Mouse (Mus musculus) hematopoietic stem cell, adult 5-6 weeks (primary cell): ENCODE measurements around the gene Pon3. TPM values are rescaled to one million over a fixed set of nuclear protein-coding genes. Genes with fewer than 3 reads are reported as not detected.
A peak's percentile ranks its signal among the peaks of the same experiment; 100 is the strongest.

Source experiments
- ATAC-seq, 2 experiments: fragments of 125-278 bp in 1 of 2; replicated peaks in 1 of 2; 2 replicates each; pipeline ENCODE4 v1.8.0; 2016 to 2017; ENCODE audit warnings: inconsistent platforms in 2 of 2, mild to moderate bottlenecking in 2 of 2, moderate number of reproducible peaks in 2 of 2, low read depth in 1 of 2, moderate TSS enrichment in 1 of 2; ENCODE audit not compliant: low FRiP score in 2 of 2, poor library complexity in 2 of 2, severe bottlenecking in 2 of 2, insufficient read depth in 1 of 2, low TSS enrichment in 1 of 2
- total RNA-seq: library from RNA; stranded (forward); fragments of 172-1452, 232-1000 nt; gene quantifications from 2 replicates; pipeline ENCODE4 v1.2.3, GENCODE M21; 2017

The Pon3 gene
- total RNA-seq, 1 experiment from 2014 or later, result 26.0 TPM

DNA sequence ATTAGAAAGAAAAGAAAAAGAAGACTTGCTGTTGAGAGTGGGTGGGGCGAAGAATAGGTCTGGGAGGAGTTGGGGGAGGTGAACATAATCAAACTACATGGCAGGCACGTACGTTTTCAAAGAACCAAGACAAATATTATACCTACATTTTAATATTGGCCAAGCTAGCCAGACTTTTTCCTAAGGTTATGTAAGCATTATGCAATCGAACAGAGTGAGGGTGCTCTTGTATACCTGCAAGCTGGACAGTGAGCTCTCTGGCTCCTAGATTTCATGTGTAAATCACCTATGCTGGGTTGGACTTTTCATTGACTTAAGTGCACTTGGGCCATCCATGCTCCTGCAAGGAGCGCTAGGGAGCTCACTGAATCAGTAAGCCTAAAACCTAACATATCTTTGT is 57.5 kb downstream of the Pon3 start:
- ATAC-seq, result no peak

DNA sequence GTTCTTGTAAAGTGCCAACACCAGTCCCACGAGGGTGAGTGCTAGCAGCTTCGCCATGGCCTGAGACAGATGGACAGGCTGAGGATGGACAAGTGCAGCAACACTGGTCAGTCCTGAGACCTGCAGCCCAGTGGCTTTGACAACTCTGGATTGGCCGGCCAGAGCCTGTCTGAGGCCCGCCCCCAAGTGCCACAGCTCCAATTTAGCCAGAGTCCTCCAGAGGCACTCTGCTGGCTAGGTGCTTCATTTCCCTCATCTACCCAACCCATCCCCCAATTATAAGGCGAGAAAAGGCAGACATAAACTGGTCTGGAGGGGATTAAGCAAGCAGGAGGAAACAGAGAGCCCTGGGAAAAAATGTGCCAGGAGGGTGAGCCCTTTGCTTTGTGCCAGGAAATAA is 62.4 kb downstream of the Pon3 start, which contains the start of gene Pon1:
Gene Pon1, minus strand, starts transcription at position 254 of the 400 bp plus-strand sequence.
- ATAC-seq, result no peak

DNA sequence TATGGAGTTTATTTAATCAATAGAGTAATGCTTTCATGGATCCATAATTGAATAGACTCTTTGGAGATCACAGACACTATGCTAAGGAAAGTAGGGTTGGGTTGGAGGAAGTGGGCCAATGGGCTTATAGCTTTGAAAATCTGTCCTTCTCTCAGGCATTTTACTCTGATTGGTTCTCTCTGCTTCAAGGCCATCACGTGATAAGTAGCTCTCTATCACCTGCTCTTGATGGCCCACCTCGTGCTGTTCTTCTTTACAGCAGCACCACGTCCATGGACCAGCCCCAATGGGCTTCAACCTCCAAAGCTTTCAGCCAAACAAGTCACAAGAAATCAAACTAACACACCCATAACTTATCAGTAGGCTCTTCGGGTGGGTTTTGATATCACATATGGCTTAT is 65.3 kb downstream of the Pon3 start:
- no peak for ATAC-seq

DNA sequence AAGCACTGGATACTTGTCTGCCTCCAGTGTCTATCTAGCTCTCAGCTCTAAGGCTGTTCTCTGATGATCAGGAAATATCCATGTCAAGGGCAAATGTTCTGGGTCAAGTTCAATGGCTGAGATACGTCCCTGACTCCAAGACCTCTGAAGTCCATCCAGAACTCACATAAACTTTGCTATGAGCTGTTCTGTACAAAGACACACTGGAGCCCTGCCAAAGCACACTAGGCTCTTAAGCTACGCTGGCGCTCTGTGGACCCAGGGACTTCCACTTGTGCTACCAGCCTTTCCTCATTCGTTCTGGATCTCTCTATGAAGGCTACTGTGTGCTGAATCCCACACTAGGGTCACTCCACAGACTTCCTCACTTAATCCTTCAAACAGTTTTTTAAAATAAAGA is 66.6 kb downstream of the Pon3 start:
- ATAC-seq, result no peak

DNA sequence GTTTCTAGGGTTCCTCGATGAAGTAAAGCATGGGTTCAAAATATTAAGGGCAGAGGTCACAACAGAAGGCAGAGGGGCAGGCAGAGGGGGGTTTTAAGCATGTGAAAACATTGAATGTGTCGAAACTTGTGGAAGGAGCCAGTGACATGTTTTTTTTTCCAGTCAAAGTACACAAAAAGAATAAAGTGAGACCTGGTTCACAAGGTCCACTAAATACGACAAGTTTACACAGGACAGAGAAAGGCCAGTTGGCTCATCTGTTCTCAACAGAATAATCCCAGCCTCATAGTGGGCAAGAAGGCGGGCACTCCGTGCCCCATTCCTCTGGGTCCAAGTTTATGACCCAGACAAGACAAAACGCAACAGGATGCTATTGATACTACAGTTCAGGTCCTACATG is 67.1 kb downstream of the Pon3 start:
- no peak for ATAC-seq

DNA sequence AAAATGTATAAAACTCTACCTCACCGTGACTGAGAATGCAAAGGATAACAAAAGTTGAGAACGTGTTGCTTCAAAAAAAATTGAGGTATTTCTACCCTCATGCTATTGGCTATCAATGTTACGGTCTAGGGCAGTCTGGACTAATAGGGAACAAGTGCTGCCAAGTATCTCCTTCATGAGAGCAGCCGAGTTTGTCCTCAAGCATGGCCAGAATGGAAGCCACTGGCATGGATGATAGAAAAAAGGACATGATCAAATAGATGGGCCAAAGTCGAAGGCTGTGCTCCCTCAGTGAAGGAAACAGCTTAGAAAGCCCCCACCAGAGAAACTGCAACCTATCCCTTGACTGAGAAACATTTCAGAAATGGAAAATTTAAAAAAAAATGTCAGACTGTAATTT is 68.0 kb downstream of the Pon3 start:
- ATAC-seq, result no peak

DNA sequence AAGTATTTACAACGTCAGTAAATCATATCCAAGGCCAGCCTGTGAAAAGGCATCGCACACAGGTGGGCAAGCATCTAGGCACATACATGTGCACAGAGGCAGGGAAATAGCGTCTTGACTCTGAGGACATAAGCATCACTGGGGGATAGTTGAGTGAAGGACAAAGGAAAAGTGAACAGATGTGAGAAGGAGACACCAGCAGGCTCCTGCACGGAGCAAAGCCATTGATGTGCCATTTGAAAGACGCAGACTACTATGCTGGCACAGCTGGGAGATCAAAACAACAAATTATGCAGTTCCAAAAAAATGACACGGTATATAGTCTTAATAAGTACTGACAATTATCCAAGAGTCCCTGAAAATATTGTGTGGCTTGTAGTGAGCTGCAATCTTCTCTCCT is 68.5 kb downstream of the Pon3 start:
- ATAC-seq, result no peak

DNA sequence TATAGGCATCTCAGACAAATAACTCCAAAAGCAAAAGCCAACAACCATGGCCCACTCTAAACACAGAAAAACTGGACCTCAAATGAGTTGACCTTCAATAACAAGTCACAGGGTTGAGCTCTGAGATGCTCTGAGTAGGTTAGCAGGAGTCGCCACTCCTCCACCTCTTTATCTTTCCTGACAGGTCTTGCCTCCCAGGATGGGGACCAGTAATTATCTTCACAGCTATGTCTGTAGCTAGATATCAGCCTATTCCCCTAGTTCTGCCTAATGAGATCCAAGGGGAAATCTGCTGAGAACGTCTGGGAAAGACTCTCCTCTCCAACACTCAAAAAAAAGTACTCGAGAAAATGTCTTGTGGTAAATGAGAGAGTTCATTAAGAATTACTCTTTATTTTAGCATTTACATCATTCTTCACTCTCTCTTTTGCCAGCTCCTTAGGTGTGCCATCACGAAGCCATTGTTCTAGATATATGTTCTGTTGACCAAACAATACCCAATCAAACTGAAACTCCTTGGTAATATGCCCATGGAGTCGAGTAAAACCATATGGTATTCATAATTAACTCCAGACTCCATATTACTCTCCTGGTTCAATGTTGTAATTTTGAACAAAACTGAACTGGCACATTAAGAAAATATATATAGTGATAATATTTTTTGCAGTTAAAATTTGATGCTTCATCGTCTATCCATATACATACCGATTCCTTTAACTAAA is 69.7 kb downstream of the Pon3 start:
- no peak for ATAC-seq

DNA sequence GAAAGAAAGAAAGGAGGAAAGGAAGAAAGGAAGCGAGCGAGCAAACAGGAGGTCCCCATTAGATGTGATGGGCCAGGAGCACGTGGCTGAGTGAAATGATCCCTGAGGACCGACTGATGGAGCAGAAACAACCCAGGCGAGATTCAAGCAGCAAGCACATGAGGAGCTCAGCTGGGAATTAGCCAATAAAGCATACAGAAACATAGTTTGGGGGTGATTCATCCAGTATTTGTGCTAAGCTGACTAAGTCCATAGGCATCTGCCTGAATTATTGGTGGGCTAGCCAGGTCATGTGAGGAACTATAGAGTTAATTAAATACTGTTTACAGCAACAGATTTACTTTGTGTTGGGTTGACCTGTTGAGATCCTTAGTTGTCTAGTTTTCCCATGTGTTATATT is 75.4 kb downstream of the Pon3 start:
- no peak for ATAC-seq

DNA sequence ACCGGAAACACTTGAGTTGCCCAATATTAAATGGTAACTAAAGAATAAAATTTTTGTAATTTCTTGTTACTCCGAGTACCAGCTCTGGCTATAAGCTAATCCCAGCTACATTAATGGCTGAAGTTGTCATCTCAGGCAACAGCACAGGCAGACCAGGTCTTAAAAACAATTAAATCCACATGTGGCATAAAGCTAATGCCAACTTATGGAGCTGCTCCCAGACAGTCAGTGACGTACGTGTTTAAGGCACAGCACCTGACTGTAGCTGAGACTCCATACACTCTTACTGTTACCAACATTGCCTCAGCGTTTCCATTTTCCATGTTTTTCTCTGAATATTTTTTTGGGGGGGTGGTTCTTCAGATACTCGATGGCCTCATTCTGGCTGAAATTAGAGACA is 76.9 kb downstream of the Pon3 start:
- no peak for ATAC-seq

DNA sequence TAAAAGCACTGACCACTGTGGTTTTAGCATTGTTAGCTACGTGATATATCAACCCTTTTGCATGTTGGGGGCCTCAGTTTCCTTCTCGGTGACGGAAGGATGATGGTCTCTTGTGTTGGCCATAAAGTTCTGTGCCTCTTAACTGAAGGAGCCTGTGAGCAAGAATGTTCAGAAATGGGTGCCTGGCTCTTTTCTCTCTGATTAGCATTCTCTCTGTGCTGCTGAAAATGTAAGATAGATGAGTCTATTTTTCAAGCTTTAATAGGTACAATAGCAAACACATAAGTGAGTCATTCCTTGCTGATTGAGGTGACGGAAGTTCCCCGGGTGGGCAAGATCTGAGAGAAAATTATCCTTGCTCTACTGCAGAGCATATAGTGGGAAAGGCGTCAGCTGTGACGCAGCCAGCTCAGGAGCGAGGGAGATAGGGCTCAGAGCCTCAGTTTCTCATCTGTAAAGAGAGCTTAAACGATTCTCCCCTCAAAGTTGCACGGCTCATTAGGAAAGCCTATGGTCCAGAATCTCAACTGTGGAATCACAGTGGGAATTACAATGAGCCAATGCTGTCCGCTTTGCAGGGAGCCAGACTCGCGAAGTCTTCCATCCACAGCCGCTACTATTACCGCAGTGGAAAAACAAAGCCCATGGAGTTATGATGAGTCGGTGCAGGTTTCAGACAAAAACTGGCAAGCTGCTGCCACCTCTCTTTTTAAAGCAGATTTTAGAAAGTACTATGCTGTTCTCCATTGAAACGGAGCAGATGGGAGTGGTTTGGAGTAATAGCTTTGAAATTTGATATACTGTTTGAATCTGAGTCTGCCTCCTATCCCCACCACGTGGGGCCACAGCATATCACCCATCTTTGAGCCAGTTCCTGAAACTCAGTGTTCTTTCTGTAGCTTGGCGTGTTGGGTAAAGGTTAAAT is 77.9 kb downstream of the Pon3 start:
- ATAC-seq, result no peak

DNA sequence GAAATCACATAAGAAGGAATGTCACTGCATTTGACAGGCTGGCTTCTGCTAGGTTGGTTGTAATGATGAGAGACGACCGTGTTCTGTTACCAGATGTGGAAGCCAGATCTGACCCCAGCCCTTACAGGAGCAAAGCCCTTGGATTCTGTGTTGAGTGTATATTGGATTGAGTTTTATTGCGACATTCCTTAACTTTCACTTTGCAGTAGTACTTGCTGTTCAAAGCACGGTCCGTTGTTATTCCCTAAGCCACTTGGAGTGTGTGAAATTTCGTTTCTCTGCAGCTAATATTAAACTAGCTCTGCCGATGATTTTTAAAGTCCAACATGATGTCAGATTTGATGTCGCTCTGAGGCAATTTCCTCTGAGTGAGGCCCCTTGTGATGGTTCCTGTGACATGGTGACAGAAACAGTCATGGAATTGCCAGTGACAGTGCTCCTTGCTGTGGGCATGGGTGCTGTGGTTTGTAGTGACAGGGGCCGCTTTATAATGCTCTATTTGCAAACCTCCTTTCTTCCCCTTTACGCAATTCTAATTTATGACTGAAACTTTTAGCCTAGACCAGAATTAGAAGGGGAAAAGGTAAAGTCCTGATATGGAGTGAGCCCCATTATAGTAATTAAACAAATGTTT is 81.8 kb downstream of the Pon3 start:
- ATAC-seq, result peak; percentile 80 to 84

DNA sequence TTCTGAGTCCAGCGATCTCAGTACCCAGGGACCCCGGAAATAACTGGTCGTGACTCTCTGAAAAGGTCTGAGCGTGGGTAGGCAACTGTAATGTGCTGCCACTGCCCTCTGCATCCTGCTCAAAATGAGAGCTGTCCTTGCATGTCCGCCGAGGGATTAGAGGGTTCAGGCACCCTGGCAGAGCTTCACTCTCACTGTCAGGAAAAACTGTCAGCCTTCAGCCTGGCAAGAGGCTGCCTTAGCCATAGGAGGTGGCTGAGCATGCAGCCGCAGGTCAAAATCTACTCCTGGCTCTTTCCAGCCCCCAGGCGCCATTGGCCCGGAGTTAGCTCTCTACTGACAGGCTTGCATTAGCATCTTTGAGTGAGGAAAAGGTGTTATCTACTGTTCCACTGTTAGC is 83.5 kb downstream of the Pon3 start:
- ATAC-seq, result no peak

DNA sequence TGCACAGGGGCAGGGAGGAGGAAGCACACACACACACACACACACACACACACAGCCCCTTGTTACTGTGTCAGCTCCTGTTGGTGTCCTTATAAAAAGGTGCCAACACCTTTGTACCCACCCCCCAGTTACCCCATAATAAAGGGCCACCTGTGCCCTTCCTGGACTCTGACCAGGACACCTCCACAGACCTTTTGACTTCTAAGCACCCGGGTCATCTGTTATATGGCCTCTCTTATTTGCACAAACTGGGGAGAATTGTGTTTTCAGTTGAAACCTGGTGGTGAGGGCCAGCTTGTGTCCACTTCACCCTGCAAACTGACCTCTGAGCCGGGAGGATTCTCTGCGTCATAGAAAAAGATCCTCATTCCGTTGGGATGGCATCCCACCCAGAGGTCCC is 84.7 kb downstream of the Pon3 start:
- ATAC-seq, result no peak

Other genes starting within 250 kb of the Pon3 start
- not detected in 2 replicates for gene Pon1, start 62.3 kb downstream of the Pon3 start, total RNA-seq
- 24.6 and 36.2 TPM in 2 replicates for gene Pon2, start 42.2 kb upstream of the Pon3 start, total RNA-seq
- gene Asb4, start 127.1 kb upstream of the Pon3 start, total RNA-seq, result 1.7 and 3.5 TPM in 2 replicates
- 0.38 TPM in 1 of 2 replicates, not detected in the other for gene Pdk4, start 240.0 kb upstream of the Pon3 start, total RNA-seq